Mouse (Mus musculus): Measurements from ENCODE around the gene Tlx1.

Gene Tlx1

DNA sequence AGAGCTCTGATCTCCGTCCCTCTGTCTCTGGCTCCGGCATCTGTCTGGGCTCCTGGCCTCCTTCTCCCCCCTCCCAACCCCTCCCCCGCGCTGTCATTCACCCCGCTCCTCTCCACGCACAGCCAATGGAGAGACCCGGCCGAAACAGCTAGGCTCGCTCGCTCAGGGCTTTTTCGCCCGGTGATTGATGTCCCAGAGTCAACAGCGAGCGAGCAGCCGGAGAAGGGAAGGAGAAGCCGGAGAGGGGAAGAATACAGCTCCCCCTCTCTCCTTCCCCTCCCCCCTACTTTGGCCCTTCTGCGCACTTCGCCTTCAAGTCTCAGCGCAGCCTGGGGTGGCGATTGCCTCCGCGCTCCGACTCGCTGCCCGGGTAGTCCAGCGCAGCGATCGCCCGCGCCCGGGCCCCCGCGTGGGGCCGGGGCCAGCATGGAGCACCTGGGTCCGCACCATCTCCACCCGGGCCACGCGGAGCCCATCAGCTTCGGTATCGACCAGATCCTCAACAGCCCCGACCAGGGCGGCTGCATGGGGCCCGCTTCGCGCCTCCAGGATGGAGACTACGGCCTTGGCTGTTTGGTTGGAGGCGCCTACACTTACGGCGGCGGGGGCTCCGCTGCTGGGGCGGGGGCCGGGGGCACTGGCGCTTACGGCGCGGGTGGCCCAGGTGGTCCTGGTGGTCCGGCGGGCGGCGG is at the start of gene Tlx1:
Tlx1 (plus strand) TSS at position 191 of the 692 bp plus-strand sequence.
- DNase-seq (ENCODE audit: low read depth), result no peak

DNA sequence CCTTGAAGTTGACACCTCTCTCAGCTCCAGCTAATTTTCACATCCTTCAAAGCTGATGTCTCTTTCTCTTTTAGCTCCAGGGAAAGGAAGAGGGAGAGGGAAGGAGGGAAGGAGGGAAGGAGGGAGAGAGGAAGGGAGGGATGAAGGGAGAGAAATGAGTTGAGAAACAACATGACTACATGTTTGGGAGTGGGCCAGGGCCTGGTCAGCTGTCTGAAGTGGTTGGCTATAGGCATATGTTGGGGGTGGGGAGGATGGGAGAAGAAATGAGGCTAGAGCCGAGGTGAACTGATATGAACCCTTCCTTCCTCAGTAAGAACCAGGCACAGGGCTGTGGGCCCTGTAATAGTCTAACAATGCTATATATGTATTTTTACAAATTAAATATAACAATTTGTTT is 44.9 kb upstream of the Tlx1 start:
- DNase-seq (ENCODE audit: low read depth), result no peak

DNA sequence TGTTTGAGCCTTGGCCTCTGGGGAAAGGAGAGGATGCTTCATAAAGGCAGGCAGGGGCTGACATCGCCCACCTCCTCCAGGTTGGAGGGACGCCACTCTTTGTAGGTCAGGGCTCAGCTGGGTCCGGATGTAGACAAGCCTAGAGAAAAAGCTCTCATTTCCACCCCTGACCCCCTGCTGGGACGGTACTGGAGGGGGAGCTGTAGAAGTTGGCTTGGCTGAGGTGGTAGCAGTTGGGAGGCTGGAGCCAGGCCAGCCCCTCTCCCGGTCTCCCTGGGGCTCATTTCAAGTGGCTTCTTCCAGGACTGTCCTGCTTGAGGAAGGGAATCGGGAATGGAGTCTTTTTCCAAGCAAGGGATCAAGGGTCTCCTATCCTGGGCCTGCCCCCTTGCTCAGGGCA is 43.8 kb upstream of the Tlx1 start:
- DNase-seq (ENCODE audit: low read depth), result no peak

DNA sequence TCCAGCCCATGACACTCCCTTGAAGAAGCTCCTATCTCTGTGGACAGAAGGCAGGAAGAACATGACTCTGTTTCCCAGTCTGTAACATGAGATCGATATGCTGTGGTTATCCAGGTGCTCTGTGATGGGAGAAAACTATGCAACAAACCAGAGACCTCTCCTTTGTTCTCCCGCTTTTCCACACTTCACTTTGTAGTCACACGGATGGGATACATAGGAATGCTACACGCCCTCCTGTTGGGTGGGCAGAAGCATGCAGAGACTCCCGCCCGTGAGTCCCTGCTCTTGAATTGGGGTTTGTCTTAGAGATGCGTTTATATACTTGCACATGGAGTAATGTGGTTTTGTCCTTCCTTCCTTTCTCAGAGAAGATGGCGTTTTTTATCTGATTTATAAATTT is 39.8 kb upstream of the Tlx1 start:
- DNase-seq (ENCODE audit: low read depth), result no peak

DNA sequence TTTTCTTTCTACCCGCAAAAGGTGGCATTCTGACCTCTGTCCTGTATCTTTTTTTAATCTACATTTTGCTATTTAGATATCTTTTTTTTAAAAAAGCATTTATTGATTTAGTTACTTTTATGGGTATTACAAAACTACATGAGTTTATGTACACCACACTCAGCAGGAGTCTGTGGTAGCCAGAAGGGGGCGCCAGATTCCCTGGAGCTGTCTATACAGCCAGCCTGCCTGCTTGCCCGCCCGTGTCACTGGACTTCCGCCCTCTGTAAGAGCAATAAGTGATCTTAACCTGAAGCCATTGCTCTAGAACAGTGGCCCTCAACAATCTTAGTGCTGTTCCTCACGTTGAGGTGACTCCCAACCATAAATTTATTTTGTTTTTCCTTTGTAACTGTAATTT is 38.0 kb upstream of the Tlx1 start:
- peak; percentile 15 for DNase-seq (ENCODE audit: low read depth)

DNA sequence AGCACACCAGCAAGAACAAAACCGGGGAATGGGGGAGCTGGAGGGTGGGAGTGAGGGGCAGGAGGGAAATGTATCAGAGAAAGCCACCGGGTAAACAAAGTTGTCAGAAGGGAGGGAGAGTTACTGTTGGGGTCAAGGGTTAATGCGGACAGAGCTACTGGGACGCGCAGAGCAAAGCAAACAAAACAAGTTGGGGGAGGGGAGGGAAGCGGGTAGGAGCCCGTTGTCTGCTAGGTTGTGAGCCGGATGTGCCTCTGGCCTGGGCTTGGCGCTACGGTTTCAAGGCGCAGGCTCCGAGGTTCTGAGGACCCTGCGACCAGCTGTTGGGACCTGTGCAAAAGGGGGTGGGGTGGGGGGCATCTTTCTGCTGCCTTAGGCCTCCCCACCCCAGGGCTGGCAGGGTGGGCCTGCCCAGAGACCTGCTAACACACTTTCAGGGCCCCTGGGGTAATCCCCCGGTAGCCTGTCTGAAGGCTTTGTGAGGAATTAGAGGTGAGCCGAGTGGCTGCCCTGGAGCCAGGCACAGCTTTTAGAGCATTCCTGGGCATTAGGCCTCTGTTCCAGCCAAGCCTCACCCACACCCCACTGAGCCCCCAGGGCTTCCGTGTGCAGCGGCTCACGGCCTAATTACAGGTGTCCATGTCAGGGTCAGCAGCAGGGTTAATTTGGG is 36.6 kb upstream of the Tlx1 start:
- DNase-seq (ENCODE audit: low read depth), result no peak

DNA sequence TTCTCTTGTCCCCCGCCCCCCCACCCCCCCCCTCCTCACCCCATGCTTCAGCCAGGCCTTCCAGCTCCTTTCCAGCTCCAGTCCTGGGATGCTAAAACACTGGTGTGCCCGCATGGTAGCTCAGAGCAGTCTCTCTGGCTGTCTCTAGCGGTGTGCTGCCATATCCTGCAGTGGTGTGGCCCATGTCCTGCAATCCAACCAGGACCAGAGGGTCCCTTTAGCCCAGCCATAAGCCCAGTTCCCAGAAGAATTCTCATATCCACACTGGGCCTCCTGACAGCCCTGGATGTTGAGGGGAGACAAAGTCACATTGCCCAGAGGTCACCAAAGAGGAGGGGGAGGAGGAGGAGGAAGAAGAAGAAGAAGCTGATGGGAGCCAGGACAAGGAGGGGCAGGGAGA is 35.7 kb upstream of the Tlx1 start:
- DNase-seq (ENCODE audit: low read depth), result no peak

DNA sequence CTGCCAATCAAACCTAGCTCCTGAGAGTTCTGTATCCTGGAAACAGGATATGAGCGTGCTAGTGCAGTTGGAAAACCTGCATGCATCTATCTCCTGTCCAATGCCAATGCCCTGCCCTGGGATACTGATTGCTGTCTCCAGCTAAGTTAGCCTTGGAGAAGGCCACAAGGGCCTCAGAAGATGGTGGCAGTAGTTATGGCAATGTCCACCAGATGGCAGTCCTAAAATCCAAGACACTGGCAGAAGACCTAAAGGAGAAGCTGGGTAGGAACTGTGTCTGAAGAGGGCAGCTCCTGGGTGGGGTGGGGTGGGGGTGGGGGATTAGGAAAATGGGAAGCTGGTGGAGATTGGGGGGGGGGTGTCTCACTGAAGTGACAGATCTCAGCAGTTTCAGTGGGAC is 33.7 kb upstream of the Tlx1 start:
- DNase-seq (ENCODE audit: low read depth), result peak; percentile 52

DNA sequence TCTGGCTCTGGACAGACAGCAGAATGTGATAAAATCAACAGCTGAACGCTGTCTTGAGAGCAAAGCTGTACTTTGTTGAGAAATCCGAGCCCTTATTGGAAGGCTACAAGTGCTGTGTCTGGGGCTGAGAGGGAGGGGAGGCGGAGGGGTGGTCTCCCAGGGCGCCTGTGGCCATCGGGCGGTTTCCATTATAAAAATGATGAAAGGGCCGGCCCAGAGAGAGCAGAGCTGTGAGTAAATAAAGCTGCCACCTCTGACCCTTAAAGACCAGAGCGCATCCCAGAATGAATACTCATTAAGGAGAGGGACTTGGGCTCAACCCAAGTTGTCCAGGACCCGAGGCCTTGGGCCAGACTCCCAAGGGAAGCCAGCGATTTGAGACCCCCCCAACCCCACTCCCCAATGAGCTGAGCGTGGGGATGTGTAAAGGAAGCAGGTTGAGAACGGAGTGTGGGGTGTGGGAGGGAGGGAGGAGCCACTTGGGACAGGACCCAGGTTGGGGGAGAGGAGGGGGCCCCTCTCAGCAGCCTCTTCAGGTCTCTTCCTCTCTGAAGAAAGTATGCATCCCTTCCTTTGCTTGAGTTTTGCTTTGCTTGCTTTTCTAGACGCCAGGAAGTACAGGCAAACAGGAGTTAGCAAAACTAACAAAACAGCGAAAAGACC is 18.4 kb upstream of the Tlx1 start:
- DNase-seq (ENCODE audit: low read depth), result no peak

DNA sequence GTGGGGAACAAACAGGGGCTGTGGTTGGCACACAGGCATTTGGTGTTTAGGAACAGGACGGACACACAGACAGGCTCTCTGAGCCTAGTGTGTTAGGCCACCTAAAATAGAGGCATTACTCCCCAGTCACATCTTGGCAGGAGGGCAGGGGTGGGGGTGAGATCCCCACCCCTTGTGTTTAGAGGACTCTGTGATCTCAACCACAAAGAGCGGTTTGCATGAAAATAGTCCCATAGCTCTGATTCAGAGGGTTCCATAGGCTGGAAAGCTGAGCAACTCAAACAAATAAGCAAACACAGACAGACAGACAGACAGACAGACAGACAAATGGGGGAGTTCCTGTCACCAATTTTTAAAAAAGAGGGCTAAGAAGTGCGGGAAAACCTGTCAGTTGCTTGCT is 7.9 kb upstream of the Tlx1 start:
- DNase-seq (ENCODE audit: low read depth), result no peak

DNA sequence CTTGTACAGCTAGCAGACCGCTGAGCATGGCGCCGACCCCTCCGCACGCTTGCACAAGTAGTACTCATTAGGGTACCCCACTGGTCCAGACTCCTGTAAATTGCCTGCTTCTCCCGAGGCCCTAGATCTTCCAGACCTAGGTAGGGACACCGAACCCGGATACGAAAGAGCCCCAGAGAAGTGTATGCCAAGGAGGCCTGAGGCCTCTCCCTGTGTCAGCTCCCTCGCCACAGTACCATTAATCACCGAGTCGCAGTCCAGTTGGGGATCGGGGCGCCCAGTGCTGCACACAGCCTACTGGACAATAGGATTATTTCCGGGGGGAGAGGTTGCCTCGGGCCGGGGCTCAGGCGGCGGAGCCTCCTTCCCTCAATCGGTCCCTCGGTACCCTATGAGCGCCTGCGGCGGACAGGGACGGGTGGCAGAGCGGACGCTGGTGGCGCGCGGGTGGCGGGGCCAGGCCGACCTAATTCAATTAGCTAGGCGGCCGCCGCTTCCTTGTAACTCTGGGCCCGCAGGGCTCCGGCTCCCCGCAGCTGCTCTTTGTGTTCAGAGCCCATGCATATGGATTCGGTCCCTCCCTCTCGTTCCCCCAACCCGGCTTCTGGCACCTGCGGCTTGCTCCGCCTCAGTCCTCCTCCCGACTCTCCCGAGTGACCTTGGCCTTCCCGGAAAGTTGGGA is 7.1 kb upstream of the Tlx1 start:
- DNase-seq (ENCODE audit: low read depth), result no peak

DNA sequence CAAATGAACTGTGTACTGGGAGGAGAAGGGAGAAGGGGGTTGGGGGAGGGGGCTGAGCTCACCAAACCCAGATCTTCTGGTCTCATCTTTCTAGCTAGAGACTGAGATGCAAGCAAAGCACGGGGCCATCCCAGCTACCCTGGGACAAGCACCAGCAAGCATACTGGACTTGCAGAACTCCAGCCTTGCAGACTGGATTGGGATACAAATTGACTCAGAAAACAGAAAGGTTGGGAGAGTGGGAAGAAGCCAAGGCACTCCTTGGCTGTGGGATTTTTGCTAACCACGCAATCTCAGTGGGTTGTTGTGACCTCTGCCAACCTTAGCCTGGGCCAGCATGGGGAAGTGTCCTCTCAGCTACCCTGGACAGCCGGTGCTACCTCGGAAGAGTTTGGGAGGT is 3.4 kb upstream of the Tlx1 start:
- DNase-seq (ENCODE audit: low read depth), result no peak

DNA sequence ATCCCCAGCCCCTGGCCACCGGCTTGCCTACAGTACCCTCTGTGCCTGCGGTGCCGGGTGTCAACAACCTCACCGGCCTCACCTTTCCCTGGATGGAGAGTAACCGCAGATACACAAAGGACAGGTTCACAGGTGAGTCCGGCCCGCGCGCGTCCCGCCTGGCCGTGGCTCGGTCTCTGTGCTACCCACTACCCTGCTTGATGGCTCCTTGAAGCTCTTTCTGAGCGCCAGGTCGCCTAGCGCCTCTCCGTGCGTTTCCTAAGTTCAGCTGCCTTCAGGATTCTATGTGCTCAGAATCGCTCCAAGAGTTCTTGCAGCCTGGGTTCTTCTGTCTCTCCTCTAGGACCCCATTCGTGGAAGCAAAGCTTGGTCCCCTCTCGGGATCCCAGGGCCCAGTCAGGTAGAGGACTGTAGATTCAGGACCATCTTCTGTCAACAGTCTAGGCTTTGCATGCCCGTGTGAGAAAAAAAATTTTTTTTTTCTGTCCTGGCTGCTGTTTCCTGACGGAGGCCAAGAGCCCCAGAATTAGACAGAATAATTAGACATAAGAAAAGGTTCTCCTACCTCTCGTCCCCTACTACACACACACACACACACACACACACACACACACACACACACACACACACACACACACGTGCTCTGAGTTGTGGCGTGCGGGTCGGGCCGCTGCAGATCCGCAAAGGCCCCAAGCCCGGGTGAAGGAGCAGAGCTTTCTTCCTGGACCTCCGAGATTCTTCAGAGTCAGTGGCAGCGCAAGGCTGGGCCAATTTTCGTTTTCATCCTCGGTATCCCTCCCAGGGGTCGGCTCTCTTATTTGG is 1.1 kb downstream of the Tlx1 start:
- DNase-seq (ENCODE audit: low read depth), result no peak

DNA sequence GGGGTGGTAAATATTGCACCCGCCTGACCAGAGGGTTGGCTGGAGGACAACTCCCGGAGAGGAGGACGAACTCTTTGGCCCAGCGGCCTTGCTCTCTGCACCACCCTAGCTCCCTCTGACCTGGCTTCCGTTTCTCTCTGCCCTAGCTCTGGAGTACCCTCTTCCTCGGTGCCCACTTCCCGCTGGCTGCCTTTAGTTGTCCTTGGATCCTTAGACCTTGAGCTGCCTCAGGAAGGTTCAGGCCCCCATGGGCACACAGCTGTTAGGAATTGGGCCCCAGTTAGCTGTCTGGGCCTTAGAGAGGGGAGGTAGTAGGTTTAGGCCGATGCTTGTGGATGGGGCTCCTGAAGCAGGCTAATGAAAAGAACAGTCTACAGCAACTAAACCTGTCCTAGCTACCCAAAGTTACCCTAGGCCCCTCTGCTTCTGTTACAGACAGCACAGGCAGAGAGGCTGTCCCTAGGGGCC is 1.7 kb downstream of the Tlx1 start:
- DNase-seq (ENCODE audit: low read depth), result no peak

DNA sequence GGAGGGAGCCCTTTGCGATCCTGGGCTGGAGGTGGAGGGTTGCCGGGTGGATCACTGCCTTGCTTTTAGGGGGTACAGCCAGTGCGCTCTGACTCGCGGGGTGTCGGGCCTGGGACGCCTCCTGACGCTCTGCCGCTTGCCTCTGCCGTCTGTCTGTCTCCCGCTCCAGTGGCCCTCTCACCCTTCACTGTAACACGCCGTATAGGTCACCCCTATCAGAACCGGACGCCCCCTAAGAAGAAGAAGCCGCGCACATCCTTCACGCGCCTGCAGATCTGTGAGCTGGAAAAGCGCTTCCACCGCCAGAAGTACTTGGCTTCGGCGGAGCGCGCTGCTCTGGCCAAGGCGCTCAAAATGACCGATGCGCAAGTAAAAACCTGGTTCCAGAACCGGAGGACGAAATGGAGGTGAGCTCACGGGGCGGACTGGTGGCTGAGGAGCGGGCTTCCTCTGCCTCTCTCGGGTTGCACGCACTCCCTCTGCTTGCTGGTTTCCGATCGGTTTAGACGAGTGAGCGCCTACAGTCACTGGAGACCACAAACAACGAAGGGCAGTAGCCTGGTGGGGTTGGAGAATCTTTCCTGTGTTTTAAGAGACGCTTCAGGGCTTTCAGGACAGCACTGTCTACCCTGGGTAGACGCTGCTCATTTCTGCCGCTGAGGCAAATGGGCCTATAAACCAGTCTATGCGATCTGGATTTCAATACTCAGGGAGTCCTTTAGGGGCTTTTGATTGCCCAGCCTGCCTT is 3.0 kb downstream of the Tlx1 start:
- DNase-seq (ENCODE audit: low read depth), result no peak

DNA sequence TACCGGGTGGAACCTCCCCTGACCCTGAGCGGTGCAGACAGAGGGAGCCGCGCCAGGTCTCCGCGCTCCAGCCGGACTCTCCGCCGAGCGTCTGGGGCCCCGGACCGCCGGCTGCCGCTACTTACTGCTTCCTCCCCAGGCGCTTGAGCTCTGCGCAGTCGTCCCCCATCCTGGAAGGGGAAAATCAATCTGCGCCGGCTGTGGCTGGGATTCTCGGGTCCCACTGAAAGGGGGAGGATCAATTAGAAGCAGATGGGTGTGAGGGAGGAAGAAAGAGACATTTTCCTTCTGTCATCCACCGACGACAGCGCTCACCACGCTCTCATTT is 3.5 kb downstream of the Tlx1 start:
- no peak for DNase-seq (ENCODE audit: low read depth)

DNA sequence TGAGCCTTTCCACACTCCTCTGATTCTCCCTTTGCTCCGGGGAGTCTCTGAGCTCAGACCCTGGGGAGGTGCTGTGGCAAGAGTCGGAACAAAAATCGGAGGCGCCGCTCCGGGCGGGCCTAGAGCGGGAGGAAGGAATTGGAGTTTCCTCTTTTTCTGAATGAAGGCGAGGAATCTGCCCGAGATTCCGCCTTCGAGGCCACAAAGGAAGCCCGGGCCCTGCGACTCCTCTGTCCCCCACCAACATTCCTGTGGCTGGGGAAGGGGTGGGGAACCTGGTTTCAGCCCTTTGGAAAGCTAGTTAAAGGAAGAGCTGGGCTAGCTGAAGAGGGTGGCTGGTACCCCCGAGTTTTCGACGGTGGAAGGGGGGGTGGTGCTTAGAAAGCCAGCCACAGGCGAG is 4.0 kb downstream of the Tlx1 start:
- no peak for DNase-seq (ENCODE audit: low read depth)

DNA sequence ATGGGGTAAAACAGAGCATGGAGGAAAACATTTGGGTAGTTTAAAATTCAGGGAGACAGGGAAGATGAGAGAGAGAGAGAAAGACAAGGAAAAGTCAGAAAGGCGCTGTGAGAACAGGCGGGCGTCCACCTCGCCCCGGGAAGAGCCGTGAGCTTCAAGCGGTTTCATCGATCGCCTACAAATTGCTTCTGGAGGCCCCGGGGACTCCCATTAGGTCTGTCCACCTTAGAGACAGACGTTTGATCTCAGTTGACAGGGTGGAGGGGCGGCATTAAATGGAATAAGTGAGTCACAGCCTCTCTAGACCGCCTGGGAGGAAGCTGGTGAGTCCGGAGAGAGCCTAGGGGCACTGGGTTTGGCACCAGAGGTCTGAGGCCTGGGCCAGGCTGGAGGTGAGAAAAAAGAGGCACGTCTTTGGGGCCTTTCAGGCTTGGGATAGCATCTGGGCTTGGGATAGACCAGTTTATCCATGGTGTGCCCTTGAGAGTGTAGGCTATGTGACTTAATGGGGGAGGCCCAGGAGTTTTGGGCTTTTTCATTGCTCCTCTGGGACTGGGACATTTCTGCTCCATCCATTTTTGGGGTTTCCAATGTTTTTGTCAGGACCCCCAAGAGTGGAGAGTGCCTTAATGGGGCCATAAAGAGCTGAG is 4.8 kb downstream of the Tlx1 start:
- DNase-seq (ENCODE audit: low read depth), result no peak

DNA sequence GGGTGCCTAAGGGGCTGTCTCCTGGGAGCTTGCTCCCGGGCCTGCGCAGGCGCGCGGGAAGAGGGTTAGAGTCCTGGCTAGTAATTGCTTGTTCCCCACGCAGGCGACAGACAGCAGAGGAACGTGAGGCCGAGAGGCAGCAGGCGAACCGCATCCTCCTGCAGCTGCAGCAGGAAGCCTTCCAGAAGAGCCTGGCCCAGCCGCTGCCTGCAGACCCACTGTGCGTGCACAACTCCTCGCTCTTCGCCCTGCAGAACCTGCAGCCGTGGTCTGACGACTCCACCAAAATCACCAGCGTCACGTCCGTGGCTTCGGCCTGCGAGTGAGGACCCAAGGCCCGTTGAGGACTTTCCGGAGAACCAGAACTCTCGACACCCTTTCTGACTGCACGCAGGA is 5.3 kb downstream of the Tlx1 start:
- DNase-seq (ENCODE audit: low read depth), result no peak

DNA sequence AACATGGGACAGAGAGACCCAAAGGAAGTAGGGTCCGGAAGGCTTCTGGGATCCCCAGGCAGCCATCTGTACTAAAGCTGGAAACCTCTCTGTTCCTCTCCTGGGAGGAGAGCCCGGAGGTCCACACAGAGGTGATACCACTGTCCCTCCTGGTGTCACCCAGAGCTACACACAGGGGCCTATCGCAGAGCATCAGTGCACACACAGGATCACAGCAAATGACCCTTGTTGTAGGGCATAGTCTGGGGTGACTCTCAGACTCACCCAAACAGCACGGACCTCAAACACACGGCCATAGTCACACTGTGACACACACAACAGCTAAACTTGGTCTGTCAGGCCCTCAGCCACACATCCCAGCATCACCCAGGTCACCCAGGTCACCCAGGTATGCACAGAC is 5.9 kb downstream of the Tlx1 start:
- no peak for DNase-seq (ENCODE audit: low read depth)

DNA sequence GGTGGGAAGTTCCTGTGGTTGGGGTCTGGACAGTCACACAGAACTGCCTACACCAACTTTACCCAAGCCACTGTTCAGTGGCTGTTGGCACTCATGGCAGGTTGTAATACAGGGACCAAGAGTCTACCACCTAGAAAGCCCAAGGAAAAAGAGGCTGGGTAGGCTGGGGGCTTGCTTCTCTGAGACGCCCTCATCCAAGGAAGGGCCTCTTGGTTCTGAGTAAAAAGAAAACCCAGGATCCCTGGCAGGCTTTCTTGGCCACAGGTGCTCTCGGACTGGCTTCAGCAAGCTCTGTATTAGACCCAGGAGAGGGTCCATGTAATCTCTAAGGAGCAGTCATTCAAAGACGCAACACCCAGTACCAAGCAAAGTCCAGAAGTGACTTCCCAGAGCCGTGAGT is 7.7 kb downstream of the Tlx1 start:
- no peak for DNase-seq (ENCODE audit: low read depth)

All from induced T-regulatory cell, adult 2 months (primary cell).